Mouse (Mus musculus) liver, embryonic 14.5 days (tissue): ENCODE results near the gene Msx1. TPM values are rescaled to one million over a fixed set of nuclear protein-coding genes. Genes with fewer than 3 reads are reported as not detected.

ENCODE experiments used
- ATAC-seq: fragments of 200-750 bp; cut with Nextera tagmentation; 2 replicates; pipeline ENCODE4 v1.8.0; 2017; ENCODE audit warnings: moderate number of reproducible peaks, mild to moderate bottlenecking, moderate library complexity; ENCODE audit not compliant: insufficient read depth
- DNase-seq, 3 experiments: peaks; one replicate each; pipeline ENCODE4 v3.0.0-alpha.2; 2012 to 2013; ENCODE audit warnings: low read depth in 3 of 3, low spot score in 3 of 3
- H3K27ac ChIP-seq: fragments of 300-500 bp; sonication (generic); 2 replicates; pipeline ENCODE4 v1.5.1; 2014; ENCODE audit warnings: moderate library complexity, mild to moderate bottlenecking, control low read depth, inconsistent platforms
- H3K27me3 ChIP-seq: fragments of 300-500 bp; sonication (generic); 2 replicates; pipeline ENCODE4 v1.6.1; 2014; ENCODE audit warnings: mild to moderate bottlenecking, low read length, moderate library complexity; ENCODE audit not compliant: control insufficient read depth, insufficient read depth
- H3K36me3 ChIP-seq: fragments of 300-500 bp; sonication (generic); replicated peaks from 2 replicates; pipeline ENCODE4 v1.6.1; 2014; ENCODE audit warnings: low read depth; ENCODE audit not compliant: control insufficient read depth, insufficient read depth
- H3K4me1 ChIP-seq, 2 experiments: fragments of 200-500 bp in 1 of 2; fragments of 300-500 bp in 1 of 2; sonication (generic) in 1 of 2; replicated peaks; 2 replicates each; pipeline ENCODE4 v1.6.1; 2012 to 2014; ENCODE audit warnings: antibody characterized with exemption in 1 of 2, inconsistent platforms in 1 of 2, low read length in 1 of 2; ENCODE audit not compliant: control insufficient read depth in 2 of 2, insufficient read depth in 2 of 2
- H3K4me2 ChIP-seq: fragments of 300-500 bp; sonication (generic); 2 replicates; pipeline ENCODE4 v1.6.1; 2014; ENCODE audit warnings: low read depth, mild to moderate bottlenecking, control low read depth, moderate library complexity
- H3K4me3 ChIP-seq, 2 experiments: fragments of 200-500 bp in 1 of 2; fragments of 300-500 bp in 1 of 2; sonication (generic) in 1 of 2; 2 replicates each; pipeline ENCODE4 v1.5.1; 2012 to 2014; ENCODE audit warnings: low read depth in 2 of 2, low read length in 2 of 2, mild to moderate bottlenecking in 2 of 2, control low read depth in 1 of 2, inconsistent platforms in 1 of 2, moderate library complexity in 1 of 2; ENCODE audit not compliant: insufficient read depth in 1 of 2
- H3K9ac ChIP-seq: fragments of 300-500 bp; sonication (generic); replicated peaks from 2 replicates; pipeline ENCODE4 v1.6.1; 2014; ENCODE audit warnings: mild to moderate bottlenecking, control low read depth, moderate library complexity
- H3K9me3 ChIP-seq: fragments of 300-500 bp; sonication (generic); 2 replicates; pipeline ENCODE4 v1.6.1; 2016; ENCODE audit warnings: low read length, mixed read lengths; ENCODE audit not compliant: control insufficient read depth
- CTCF ChIP-seq: IDR thresholded peaks from 2 replicates; pipeline ENCODE4 v1.5.1; 2016; ENCODE audit warnings: antibody characterized with exemption, low read depth, control low read depth
- EP300 ChIP-seq: IDR thresholded peaks from 2 replicates; pipeline ENCODE4 v1.6.1; 2016; ENCODE audit warnings: antibody characterized with exemption, low read depth
- WGBS: fragments of 180-500 bp; shearing (Covaris S2); extraction: QIAGEN DNeasy Blood & Tissue Kit; methylation state at CpG from one replicate; pipeline ENCODE4 v1.1.7; 2014; ENCODE audit not compliant: insufficient replicate concordance; 5-methylcytosine and 5-hydroxymethylcytosine counted together
- polyA plus RNA-seq, 2 experiments: library from polyadenylated mRNA; depleted of rRNA in 1 of 2; stranded (reverse) in 1 of 2; unstranded in 1 of 2; fragments of >200 nt; fragmentation: Nextera tagmentation in 1 of 2; extraction: Ambion mirVana in 1 of 2; gene quantifications; 2 replicates each; pipeline versions ENCODE4 v1.2.1 to v1.2.3; 2012 to 2014

Msx1 gene
- polyA plus RNA-seq, 2 experiments = 0.05 to 0.18 TPM

DNA sequence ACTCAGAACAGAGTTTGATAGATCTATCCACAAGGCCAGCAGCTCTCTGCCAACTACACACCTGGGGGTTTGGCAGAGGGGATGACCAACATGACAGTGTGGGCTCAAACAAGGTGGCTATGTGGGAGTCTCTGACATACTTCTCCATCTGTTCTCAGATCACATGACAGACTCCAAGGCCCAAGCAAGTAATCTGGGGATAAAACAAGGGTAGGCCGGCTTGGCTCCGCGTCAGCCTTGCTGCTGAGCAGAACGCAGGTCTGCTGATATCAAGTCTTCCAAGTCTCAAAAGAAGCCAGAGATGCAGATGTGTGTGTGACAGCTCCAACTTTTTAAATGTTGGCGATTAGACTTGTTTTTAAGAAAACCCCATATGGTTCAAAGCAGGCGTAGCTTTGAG lies 28.7 kb downstream of the Msx1 start:
- Histone ChIP-seq H3K27ac (no peak overlapping the region), H3K36me3 (no peaks in the 10 kb centered on the region), H3K4me2 (no peak overlapping the region), H3K27me3 (no peaks in the 10 kb centered on the region), H3K4me3 (no peak overlapping the region), H3K4me1 (no peaks in the 10 kb centered on the region), H3K9me3 (no peaks in the 10 kb centered on the region), H3K9ac (no peak overlapping the region)
- DNase-seq (no peak), ATAC-seq (no peak)
- no peak for TF ChIP-seq CTCF
- no peak for TF ChIP-seq EP300
- WGBS = 64% methylated on average over 6 of the region's 6 CpGs

DNA sequence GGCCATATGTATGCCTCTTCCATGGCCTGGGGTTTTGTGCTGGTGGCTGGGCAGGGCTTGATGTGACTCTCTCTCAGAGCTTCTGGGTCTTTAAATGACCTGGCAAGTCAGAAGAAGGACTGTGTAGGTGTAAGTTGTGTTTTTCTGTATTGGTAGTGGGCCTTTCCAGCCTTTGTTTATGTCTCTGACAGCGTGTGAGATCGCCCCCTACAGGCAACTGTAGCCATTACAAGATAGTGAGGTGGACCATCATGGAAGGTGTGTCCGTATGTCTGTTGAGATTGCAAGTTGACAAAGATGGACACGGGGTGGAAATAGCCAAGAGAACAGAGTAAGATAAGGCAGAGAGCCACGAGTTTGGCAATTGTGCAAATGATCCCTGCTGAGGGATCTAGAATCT lies 32.2 kb downstream of the Msx1 start:
- H3K27ac ChIP-seq = no peak overlapping the region
- H3K9me3 ChIP-seq = no peaks in the 10 kb centered on the region
- H3K36me3 ChIP-seq = no peaks in the 10 kb centered on the region
- H3K9ac ChIP-seq = no peak overlapping the region
- no peak overlapping the region for H3K4me2 ChIP-seq
- DNase-seq (no peak), ATAC-seq (no peak)
- H3K4me3 ChIP-seq = no peak overlapping the region
- H3K27me3 ChIP-seq = no peaks in the 10 kb centered on the region
- H3K4me1 ChIP-seq = no peaks in the 10 kb centered on the region
- WGBS = 30% methylated on average over 5 of the region's 5 CpGs
- TF ChIP-seq EP300 (no peak), CTCF (peak; percentile 39; the same call in 1 of the 2 replicates)

DNA sequence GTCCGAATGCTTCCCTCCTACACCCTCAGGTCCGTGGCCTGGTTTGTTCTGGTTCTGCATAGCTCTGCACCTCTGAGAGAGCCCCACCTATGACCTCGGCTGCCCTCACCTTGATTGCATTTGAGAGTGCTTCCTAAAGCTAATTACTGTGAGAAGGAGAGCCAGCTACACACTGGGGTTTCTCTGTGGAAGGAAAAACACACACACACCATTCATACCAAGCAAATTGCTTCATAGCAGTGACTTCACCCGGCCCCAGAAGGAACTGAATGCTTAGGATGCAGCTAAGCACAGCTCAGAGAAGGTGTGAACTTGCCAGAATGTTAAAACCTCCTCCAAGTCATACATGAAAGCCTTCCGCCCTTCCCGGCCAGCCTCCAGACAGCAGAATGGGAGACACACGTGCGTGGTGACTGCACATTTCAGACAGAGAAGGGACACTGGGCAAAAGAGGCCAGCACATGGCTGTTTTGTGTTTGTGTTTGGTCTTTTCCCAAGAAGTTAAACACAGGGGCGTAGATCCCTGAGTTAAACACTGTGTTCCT lies 39.5 kb downstream of the Msx1 start:
- Histone ChIP-seq H3K27ac (no peak overlapping the region), H3K36me3 (no peaks in the 10 kb centered on the region), H3K9ac (no peak overlapping the region), H3K9me3 (no peaks in the 10 kb centered on the region), H3K4me3 (no peak overlapping the region), H3K4me2 (no peak overlapping the region), H3K4me1 (no peaks in the 10 kb centered on the region), H3K27me3 (no peaks in the 10 kb centered on the region)
- ATAC-seq (no peak), DNase-seq (no peak)
- TF ChIP-seq EP300 = no peak
- no peak for TF ChIP-seq CTCF
- WGBS = 61% methylated on average over 9 of the region's 9 CpGs

DNA sequence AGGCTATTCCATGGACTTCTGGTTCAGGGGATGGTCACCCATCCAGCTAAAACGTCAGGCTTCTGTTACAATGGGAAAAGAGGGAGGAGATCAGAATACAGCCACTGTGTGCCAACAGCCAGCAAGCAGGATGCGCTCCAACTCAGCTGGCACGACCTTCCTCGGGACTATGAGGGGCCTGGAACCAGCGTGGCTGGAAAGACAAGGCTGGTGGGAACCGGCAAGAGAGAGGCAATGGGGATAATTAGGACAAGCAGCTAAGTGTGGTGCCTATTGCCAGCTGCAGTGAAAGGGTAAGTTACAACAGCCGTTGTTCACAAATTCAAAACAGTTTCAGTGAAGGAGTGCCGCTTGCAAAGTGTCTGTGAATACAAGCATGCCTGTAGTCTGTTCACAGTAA lies 41.1 kb downstream of the Msx1 start:
- H3K4me3 ChIP-seq = no peak overlapping the region
- ATAC-seq = no peak
- no peak overlapping the region for H3K27ac ChIP-seq
- DNase-seq = no peak
- WGBS = 49% methylated on average over 8 of the region's 8 CpGs
- no peaks in the 10 kb centered on the region for H3K27me3 ChIP-seq
- H3K4me1 ChIP-seq = no peaks in the 10 kb centered on the region
- no peaks in the 10 kb centered on the region for H3K9me3 ChIP-seq
- no peak overlapping the region for H3K9ac ChIP-seq
- no peaks in the 10 kb centered on the region for H3K36me3 ChIP-seq
- no peak overlapping the region for H3K4me2 ChIP-seq
- no peak for TF ChIP-seq EP300
- TF ChIP-seq CTCF = no peak

DNA sequence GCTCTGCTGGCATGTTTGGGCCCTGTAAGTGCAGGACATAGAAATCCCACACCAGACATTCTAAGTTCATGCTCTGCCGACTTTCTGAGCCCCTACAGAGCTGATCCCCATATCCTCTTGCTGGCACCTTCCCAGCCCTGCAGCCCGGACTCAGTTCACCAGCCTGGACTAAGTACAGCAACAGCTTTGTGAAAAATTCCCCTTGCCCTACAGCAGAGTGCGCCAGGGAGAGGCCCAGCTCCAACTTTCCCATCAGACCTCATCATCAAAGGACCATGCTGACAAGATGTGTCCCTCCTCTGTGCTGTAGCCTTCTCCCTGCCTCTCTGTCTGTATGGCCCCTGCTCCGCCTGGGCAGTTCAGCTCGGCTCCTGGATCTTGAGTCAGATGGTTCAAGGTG lies 48.7 kb downstream of the Msx1 start:
- Histone ChIP-seq H3K9me3 (no peaks in the 10 kb centered on the region), H3K27ac (no peak overlapping the region), H3K4me2 (no peak overlapping the region), H3K4me1 (no peaks in the 10 kb centered on the region), H3K4me3 (no peak overlapping the region), H3K9ac (no peak overlapping the region), H3K27me3 (no peaks in the 10 kb centered on the region), H3K36me3 (no peaks in the 10 kb centered on the region)
- WGBS = 42% methylated on average over 5 of the region's 5 CpGs
- ATAC-seq = no peak
- no peak for DNase-seq
- TF ChIP-seq EP300 (no peak), CTCF (no peak)
